Mouse (Mus musculus): ENCODE measurements at regions not wholly inside any gene's neighbourhood (a gene's known extent, or its start where the extent isn't known, plus 50 kb on each side); places are given as distances from the start of the nearest gene placed in this dataset.

- no peak for TF ChIP-seq POLR2A (IDR thresholded peaks at IDR 0.05; ENCODE audit: control insufficient read depth, low read depth, low read length)
- TF ChIP-seq CTCF (IDR thresholded peaks at IDR 0.05; ENCODE audit: control insufficient read depth, insufficient read depth, insufficient replicate concordance, low read depth, low read length), result peak; percentile 29; the same call in 1 of the 2 replicates
Observed at GRCm38 (mm10) chr3:9064266-9065031, 545.4 kb downstream of the Zfp704 start.
